Mouse (Mus musculus) thymus, adult 2 months (tissue): Measurements from ENCODE around the gene Slc22a21.
"Not testable (repeated sequence)": the region's sequence is repeated elsewhere in the genome, so short reads cannot be mapped to it uniquely, and the experiment has no call there.

Experiments used
- CTCF ChIP-seq: fragments of 200-500 bp; IDR thresholded peaks from 2 replicates; pipeline ENCODE4 v1.5.1; 2012; ENCODE audit warnings: mild to moderate bottlenecking, control low read depth, low read length, moderate library complexity, borderline replicate concordance; ENCODE audit not compliant: control insufficient read depth, poor library complexity, insufficient read depth; ENCODE audit errors: extremely low read depth
- POLR2A ChIP-seq: fragments of 200-500 bp; IDR thresholded peaks from 2 replicates; pipeline ENCODE4 v1.6.1; 2012; ENCODE audit warnings: mild to moderate bottlenecking, low read length, control low read depth, moderate library complexity; ENCODE audit not compliant: control insufficient read depth, poor library complexity, insufficient read depth; ENCODE audit errors: extremely low read depth

GRCm38 (mm10) chr11:53979456-53979787 is 710 bp downstream of the Slc22a21 start:
- not testable (repeated sequence) for TF ChIP-seq CTCF, POLR2A
